Mouse (Mus musculus) embryo, embryonic 9.5 days (tissue): ENCODE data around the gene Fbh1.

Experiments used
- DNase-seq: peaks from one replicate; pipeline ENCODE4 v3.0.0-alpha.2; 2017; ENCODE audit errors: extremely low spot score

Gene Fbh1

DNA sequence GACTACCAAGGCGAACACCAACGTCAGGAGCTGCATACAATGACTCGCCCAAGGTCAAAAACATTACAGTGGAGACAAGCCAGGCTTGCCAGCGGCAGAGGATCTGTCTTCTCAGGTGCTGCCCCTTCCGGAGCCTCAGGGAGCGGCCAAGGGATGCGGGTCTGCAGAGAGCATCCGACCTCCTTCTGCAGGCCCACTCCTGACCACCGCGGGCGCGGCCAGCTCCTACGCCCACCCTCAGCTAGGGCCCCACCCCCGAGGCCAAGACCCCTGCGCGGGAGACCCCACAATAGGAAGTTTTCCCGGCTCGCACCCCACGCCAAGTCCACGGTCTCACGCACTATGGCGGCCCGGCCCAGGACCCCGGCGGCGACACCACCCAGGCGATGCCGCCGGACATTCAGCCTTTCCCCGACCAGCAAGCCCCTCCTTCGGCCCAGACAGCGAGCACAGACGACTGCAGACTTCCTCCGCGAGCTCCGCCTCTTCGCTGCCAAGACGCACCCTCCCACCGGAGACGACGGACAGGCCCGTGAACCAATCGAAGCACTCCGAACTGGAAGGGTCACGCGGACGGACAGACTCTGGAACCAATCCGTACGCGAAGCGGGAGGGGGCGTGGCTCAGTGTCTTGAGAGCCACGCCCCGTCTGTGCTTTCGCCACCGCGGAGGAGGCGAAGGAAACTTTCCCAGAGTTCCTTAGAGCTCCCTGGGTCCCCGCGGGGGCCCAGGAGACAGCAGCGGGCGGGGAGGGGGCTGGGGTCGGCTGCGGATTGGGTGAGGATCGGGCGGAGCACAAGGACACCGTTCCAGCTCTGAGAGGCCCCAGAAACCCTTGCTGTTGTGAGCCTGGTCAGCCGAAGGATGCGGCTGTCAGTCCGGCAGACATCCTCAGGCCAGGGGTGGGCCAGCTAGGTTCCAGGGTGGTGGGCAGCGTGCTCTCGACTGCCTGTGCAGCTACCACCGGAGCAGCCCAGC, at the start of gene Fbh1, which contains the start of gene Ankrd16:
Gene Fbh1 (minus strand): TSS at position 492 of the 978 bp plus-strand sequence.
Gene Ankrd16 (plus strand): TSS at position 786 of the 978 bp plus-strand sequence.
- DNase-seq, result peak; percentile 100

DNA sequence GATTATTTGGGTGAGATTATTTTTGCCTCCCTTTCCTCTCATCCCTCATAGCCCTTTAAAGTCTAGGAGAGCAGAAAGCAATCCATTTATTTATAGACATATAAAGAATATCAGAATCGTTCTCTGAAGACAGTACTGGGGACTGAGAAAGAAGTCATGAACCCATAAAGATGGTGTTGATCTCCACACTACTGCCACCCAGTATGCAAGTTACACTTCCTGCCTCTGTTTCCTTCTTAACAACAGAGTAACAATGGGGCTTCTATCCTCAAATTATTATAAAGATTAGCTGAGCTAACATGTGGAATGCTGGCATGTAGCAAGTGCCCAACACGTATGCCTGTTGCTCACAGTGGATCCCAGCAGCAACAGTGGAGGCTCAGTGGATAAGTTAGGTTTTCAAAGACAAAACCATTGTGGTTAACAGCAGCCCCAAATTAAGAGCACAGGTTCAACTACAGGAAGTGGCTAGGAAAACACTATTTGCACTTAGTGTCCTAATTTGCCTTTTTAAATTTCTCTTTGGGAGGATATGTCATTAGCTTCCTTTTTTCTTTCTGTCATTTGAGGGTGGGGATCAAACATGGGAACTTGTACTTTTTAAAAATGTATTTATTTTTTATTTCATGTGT, 24.0 kb upstream of the Fbh1 start:
- no peak for DNase-seq

DNA sequence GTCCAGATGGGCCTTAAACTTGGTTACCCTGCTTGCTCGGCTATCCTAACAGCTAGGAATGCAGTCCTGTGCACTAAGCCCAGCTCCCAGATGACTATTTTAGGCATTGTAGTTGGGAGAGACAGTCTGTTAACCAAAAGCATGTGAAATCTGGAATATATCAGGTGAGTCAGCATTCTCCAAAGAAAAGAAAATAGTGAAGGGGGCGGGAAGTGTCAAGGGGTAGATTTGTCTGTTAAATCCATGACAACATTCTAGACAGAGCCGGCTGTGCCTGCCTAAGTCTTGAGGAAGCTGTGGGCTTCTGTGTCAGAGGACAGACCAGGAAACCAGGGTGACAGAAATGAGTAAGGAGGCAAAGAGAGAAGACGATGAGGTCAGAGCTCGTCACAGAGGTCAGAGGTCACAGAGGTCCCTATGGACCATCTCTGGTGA, 20.6 kb upstream of the Fbh1 start:
- no peak for DNase-seq

DNA sequence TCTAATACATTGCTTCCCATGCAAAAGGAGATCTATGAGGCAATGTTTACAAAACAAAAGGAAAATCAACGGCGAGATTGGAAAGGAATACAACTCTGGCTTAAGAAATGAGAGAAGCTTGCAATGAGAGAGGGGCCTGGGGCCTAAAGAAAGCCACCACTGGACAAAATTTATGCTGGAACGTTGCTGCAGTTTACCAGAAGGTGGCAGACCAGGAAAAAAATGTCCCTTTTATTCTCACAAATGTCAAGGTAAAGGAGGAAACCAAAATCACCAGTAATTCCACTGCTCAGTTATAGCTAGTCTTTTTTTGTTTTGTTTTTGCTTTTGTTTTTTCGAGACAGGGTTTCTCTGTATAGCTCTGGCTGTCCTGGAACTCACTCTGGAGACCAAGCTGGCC, 17.3 kb upstream of the Fbh1 start:
- no peak for DNase-seq

DNA sequence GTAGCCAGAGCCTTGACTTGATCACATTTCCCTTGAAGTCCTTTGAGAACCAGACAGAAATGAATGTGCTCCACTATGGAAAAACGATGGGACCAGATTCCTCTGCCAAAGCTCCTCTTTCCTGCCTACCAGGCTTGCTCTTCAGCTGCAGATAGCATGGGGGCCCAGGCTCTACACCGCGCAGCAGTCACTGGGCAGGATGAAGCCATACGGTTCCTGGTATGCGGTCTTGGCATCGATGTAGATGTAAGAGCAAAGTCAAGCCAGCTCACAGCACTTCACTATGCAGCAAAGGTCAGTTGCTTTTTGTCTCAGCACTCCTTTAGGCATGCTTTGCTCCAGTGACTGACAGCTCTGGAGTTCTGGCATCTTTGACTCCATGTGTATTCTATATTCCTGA, 6.8 kb upstream of the Fbh1 start:
- DNase-seq, result no peak

DNA sequence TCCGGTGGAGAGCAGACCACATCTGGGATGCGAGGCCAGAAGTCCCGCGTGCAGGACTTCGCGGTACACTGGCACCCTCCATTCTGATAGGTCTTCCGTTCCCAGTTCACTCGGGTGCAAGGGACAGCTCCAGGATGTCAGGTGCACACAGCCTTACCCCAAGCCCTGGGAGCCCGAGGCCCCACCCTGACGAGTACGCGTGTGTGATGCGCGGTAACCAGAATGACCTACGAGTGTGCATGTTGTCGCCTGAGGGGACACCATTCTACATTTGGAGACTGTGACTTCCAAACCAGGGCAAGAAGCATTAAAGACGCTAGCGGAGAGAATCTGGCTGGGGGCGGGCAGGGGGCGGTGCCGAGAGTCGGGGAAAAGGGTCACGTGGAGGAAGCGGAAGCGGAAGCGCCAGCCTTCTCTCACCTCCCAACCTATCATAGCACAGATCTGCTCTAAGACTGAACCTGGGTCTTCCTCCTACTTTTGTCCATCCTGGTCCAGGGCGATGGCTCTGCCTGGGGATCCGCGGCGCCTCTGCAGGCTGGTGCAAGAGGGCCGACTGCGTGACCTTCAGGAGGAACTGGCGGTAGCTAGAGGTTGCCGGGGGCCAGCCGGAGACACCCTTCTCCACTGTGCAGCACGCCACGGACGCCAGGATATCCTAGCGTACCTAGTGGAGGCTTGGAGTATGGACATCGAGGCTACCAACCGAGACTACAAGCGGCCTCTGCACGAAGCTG, 873 bp upstream of the Fbh1 start:
- DNase-seq, result peak; percentile 88

DNA sequence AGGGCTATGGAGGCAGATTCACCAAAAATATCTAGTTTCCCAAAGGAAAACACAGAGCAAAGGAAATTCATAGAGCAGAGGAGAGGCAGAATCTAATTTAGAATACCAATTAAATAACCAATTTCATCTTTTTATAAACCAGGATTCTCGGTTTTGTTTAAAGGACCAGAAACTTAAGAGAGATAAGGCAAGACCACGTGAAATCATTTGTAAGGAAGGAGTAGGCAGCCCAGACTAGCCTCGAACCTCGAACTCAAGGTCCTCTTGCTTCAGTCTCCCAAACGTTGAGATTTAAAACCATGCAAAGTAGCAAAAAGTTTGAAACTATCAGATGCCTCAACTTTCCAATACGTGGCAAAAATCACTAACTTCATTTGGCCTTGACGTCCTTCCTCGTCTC, 967 bp downstream of the Fbh1 start:
- no peak for DNase-seq

DNA sequence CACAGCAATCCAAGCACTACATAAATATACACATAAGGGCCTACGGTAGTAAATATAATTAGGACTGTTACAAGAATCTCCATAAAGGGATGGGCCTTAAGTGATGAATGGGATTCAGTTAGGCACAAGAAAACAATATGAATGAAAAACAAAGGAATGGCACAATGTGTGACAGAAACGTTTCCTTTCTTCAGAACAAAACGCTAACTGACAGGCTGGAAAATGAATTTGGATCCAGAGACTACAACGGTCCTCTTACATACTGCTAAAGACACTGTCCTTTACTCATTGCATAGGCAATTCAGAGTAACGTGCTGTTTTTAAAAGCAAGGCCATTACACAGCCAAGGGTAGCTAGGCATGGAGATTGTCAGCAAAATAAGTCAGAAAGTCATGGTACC, 2.3 kb downstream of the Fbh1 start:
- DNase-seq, result no peak

DNA sequence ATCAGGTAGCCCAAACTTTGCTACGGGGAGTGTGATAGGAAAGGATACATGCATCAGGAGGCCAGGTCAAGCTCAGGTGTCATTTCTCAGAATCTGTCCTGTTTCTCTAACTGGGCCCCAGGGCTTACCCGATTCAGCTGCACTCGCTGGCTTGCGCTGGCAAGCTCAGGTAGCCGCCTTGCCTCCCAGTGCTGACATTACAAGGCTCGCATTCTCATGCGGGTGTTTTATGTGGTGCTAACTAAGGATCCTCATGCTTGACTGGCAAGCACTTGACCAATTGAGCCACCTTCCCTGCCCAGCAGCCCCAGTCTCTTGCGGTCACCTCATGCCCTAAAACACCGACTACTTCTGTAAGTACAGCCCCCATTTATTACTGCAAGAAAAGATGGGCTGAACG, 3.0 kb downstream of the Fbh1 start:
- DNase-seq, result no peak

DNA sequence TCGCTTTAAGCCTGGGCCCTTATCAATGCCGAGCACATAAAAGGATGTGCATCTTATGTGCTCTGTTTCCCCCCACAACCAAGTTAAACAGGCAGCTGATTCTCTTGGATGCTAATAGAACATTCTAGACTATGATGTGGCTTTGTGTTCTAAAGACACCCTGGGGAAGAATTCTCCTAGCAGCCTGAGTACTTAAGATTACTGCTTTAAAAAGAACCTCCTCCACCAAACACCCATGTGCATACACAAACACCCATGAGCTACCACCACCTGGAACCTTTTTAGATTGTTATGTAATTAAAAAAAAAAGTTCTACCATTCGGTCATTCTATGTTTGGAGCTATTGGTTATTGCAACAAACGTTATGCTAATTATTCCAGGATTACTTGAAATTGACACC, 5.0 kb downstream of the Fbh1 start:
- no peak for DNase-seq

DNA sequence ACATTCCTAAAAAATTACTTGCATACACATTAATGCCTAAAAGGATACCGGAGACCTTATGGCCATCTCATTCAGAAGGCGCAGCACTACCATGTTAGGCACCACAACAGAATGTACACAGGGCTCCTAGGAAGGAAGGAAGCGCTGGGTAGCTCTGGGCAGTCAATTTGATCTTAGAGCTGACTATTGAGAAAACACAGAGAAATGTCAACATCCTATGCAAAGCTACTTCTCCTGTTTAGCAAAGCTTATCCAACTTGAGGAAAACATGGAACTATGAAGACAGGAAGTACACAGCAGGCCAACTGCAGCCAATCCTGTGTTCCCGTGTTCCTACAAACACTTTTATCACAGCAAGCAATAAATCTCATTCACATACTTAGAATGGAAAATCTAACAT, 5.7 kb downstream of the Fbh1 start:
- DNase-seq, result no peak

DNA sequence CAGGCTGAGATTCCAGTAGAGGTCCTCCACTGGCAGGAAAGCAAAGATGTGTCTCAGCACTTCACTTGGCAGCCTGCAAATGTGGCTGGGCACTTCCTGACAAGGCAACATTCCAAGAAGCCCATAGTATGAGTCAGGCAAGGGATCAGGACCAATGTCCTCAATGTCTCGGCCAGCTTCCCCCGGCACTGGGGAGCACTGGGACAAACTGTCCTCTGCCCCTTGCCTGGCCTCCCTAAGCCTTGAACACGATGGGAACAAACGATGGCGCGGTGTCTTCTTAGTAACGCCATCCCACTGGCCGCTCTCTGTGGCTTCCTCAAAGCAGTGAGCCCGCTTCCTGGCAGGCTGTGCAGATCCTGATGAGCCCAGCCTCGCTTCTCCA, 10.2 kb downstream of the Fbh1 start:
- DNase-seq, result no peak

DNA sequence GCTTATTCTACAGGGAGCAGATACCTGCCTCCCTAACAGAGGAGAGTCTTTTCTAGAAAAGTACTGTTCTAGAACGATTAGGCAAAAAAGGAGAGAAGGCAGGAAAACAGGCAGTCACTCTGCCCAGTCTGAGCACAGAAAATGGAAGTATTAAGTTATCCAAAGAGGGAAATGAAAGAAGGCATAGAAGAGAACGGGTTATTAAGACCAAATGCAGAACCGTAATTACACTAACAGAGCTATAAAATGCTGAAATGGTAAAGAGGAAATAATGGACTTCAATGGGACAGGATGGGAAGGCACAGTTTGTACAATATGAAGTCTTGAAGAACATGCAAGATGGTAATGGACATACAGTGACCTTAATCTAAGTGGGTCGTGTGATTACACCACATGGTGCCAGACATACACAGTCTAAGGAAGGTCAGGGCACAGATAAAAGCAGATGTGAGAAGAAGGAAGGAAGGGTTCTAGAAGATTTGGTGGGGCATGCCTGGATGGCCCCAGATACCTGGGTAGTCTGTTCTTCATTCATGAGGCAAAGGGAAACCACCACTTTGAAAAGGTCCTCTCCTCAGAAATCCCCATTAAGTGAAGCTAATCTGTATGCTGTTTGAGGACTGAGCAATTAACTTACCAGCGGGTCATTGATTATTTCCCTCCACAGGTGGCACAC, 10.8 kb downstream of the Fbh1 start:
- no peak for DNase-seq

DNA sequence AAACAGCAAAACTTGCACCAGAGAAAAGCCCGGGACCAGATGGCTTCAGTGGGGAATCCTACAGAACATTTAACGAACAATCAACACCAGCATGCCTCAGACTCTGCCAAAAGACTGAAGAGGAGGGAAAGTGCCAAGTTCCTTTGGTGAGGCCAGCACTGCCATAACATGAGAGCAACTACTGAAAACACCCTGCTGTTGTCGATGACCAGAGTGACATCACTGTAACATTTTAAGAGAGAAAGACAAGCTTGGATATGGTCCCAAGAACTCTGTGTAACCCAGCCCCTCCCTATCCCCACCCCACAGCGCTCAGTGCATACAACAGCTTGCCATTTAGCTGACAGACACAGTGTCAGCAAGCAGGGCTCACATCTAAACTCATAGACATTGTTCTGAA, 11.7 kb downstream of the Fbh1 start:
- DNase-seq, result no peak

DNA sequence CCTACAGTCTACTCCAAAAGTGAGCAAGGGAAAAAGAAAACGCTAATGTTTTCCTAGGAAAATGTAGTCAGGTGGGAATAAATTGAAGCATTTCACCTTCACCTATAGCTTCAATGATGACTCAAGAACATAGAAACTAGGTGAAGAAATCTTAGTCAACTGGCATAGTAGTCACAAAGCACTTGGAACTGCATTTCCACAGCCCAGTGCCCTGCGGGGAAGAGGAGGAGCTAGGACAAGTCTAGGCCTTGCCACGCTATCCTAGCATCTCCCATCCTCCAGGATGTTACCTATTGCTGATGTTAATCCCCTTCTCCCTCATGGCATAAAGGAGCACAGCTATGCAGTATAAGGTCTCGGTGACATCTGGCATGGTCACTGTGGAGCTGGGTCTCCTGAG, 14.8 kb downstream of the Fbh1 start:
- no peak for DNase-seq

DNA sequence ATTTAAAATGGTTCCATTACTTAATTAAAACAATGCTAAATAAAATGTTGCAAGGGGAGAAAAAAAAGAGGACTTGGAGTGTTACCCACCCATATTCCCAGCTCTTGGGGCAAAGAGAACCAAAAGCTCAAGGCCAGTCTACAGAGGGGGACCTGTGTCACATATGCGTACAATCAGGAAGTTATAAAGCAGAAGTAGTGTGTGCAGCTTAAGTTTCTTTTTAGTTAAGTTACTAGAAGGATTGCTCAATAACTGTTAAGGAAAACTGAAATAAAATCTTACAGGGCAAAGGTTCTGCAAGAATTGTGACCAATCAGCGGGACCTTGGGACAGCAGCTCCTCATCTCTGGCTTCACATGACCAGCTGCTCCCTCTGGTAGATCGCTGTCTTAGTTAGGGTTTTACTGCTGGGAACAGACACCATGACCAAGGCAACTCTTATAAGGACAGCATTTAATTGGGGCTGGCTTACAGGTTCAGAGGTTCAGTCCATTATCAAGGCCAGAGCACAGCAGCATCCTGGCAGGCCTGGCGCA, 37.8 kb downstream of the Fbh1 start:
- DNase-seq, result no peak

DNA sequence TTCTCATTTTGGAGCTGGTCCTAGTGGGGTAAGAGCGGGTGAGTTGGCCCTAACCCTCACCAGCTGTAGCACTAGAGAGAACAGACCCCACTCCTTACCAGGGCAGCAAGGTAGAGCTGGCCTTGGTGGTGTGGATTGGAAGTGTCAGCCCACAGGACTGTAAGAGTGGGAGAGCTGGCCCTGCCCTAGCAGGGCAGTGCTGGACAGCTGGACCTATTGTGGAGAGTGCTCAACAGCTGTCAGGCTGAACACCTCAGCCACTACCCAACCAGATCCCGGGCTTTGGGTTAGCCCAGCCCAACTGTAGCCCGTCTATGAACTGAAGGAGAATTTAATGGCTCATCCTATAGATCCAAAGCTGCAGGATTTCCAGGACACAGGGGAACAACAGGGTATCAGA, 38.6 kb downstream of the Fbh1 start:
- DNase-seq, result no peak

DNA sequence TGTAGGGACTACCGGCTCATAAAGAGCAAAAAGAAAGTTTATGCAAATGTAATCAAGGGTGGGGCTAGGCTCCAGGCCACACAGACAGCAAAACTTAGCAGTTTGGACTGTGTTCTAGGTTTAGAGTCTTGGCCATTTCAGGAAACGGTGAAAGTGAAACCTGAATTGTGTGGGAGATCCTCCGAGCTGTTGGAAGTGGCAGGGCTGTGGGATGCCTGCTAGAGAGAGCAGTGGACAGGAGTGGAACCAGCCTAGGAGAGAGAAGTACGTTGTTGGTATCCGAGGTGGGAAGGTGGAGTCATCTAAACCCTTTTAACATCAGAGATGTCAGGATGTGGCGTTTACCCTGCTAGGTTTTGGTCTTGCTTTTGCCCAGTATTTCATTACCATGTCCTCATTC, 41.5 kb downstream of the Fbh1 start:
- DNase-seq, result no peak

DNA sequence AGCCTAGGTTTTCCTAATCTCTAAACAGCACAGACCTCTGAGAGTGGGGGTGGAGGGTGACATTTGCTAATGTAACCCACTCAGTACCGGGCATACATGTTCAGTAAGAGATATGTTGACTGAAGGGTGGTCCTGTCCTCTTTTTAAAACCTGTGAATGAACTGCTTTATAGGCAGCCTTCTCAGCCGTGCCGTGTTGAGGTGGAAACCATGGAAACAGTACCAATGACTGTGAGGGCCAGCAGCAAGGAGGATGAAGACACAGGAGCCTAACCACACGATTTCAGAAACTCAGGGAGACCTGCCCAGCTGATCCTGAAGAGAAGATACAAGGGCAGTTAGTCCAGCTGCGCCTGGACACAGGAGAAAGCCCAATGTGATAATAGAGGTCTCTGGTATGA, 44.4 kb downstream of the Fbh1 start:
- no peak for DNase-seq

DNA sequence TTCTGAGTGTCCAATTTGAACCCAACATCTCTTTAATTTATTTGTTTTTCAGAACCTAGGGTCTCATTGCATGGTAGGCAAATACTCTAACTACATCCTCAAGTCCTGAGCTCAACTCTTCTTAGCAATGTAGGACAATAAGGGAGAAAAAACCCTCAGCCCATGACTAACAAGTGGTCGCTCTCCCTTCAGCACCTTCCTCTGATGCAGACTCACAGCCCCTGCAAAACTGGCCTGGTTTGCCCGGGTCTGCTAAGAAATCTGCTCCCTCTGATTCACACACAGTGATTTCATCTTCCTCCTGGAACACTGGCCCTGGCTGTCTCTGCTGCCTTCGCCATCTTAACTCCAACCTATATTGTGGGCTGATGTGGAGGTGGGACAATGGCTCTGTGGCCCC, 48.3 kb downstream of the Fbh1 start:
- DNase-seq, result no peak

DNA sequence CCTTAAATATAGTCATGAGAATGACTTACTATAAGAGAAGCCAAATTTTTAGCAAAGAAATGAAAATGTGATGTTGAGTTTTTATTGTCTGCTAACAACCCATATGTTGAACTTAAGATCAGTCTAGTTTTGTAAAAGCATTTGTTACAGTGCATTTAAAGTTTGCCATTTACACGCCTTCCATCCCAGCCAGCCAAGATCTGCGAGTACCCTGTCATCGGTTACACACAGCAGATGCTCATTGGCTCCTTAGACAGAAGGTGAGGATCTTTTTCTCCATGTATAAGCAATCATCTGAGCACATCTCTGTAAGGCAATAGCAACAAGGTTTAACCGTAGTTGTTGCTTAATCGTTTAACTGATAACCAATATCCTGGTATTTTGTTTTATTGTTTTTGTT, 49.8 kb downstream of the Fbh1 start:
- DNase-seq, result no peak

DNA sequence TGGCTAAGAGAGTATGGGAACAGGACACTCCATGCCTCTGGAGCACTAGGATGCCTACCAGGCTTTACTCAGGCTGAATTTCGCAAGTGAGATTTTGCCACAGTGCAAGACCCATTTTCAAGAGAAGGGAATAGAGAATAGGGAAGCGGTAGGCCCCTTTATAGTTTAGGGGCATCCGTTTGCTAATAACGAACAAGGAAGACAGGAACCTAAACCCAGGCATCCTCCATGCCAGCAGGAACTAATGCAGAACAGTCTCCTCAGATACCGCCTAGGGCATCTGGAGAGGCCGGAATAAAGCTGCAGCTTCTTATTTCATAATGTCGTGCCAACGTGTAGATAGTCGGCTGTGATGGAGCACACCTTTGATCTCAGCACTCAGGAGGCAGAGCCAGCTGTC, 54.8 kb downstream of the Fbh1 start:
- no peak for DNase-seq
